Mouse (Mus musculus) ES-Bruce4 (cell line): ENCODE data around the gene Maff. TPM values are rescaled to one million over a fixed set of nuclear protein-coding genes. Genes with fewer than 3 reads are reported as not detected.
A peak's percentile ranks its signal among the peaks of the same experiment; 100 is the strongest.

Experiments
- H3K27ac ChIP-seq: 2 replicates; pipeline ENCODE4 v1.5.1; 2012; ENCODE audit warnings: low read length, inconsistent platforms; ENCODE audit not compliant: insufficient read depth
- H3K27me3 ChIP-seq: 2 replicates; pipeline ENCODE4 v1.6.1; 2012; ENCODE audit warnings: mild to moderate bottlenecking, low read length, inconsistent platforms; ENCODE audit not compliant: control insufficient read depth, poor library complexity, insufficient read depth, severe bottlenecking
- H3K36me3 ChIP-seq: 2 replicates; pipeline ENCODE4 v1.6.1; 2012; ENCODE audit warnings: inconsistent platforms, mild to moderate bottlenecking, low read length, moderate library complexity; ENCODE audit not compliant: control insufficient read depth, poor library complexity, insufficient read depth, severe bottlenecking
- H3K4me1 ChIP-seq: one replicate; pipeline ENCODE4 v1.8.1; 2011; ENCODE audit warnings: low read length; ENCODE audit not compliant: control insufficient read depth, insufficient read depth
- H3K4me3 ChIP-seq: 2 replicates; pipeline ENCODE4 v1.5.1; 2011; ENCODE audit warnings: low read depth, mild to moderate bottlenecking, low read length
- H3K9ac ChIP-seq: 2 replicates; pipeline ENCODE4 v1.6.1; 2012; ENCODE audit warnings: low read depth, mild to moderate bottlenecking, inconsistent platforms; ENCODE audit not compliant: poor library complexity, severe bottlenecking
- H3K9me3 ChIP-seq: replicated peaks from 2 replicates; pipeline ENCODE4 v1.6.1; 2012; ENCODE audit warnings: mild to moderate bottlenecking, low read length, inconsistent platforms; ENCODE audit not compliant: control insufficient read depth, poor library complexity, insufficient read depth, severe bottlenecking
- CTCF ChIP-seq: IDR thresholded peaks from one replicate; pipeline ENCODE4 v1.8.1; 2011; ENCODE audit warnings: low read depth, low read length
- EP300 ChIP-seq: IDR thresholded peaks from 2 replicates; pipeline ENCODE4 v1.6.1; 2011; ENCODE audit warnings: low read depth, low read length; ENCODE audit not compliant: insufficient read depth
- POLR2A ChIP-seq: IDR thresholded peaks from one replicate; pipeline ENCODE4 v1.8.1; 2011; ENCODE audit warnings: low read length; ENCODE audit not compliant: insufficient read depth
- polyA plus RNA-seq: library from polyadenylated mRNA; stranded (reverse); fragments of >200 nt; gene quantifications from 2 replicates; pipeline ENCODE4 v1.2.4, GENCODE M21; 2011; ENCODE audit warnings: low read depth; ENCODE audit not compliant: missing spikeins, insufficient read depth, insufficient read length

The Maff gene
- polyA plus RNA-seq, result 12.3 and 14.5 TPM in 2 replicates

DNA sequence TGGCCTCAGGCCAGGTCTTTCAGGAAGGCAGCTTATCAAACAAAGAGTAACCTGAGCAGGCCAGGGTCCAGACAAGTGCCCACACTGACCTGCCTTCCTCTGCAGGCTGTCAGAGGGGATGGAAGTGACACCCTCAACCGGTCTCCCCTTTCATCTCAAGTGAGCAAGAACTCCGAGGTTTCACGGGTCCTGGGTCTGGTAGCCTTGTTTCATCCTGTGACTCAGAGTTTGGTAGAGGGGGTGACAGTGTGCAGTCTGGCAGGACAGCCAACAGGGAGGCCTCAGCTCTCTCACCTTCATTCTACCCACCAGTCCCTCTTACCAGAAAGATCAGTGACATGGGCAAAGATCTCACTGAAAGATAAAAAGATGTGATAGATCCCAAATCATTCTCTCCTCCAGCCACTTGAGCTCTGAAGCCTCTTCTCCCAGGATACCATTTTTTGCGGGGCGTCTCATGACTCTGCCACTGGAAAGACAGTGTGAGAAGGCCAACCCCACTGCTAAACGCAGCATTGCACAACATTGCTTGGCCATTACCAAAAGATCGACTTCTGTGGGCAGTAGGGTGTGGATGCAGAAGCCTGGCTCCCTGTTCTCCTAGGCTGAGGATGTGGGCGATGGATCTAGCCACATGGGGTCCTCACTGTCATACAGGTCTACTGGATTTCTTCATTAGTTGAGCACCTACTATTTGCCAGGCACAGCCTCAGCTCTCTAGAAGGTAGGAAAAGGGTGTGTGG, at the start of gene Maff:
TSS of gene Maff (plus strand) at position 571 of the 743 bp plus-strand sequence.
- no peak for TF ChIP-seq EP300
- no peak for TF ChIP-seq POLR2A
- TF ChIP-seq CTCF, result no peak
- H3K27me3 ChIP-seq, result no peaks in the 10 kb centered on the region
- H3K36me3 ChIP-seq, result no peaks in the 10 kb centered on the region
- H3K9me3 ChIP-seq, result no peaks in the 10 kb centered on the region
- no peak within 1 kb of the TSS; the same call in 1 of the 2 replicates for H3K27ac ChIP-seq
- peaks cover 2% of the 10 kb centered on the region for H3K4me1 ChIP-seq
- H3K4me3 ChIP-seq, result peak within 1 kb of the TSS; percentile 73
- H3K9ac ChIP-seq, result peak within 1 kb of the TSS; percentile 68

DNA sequence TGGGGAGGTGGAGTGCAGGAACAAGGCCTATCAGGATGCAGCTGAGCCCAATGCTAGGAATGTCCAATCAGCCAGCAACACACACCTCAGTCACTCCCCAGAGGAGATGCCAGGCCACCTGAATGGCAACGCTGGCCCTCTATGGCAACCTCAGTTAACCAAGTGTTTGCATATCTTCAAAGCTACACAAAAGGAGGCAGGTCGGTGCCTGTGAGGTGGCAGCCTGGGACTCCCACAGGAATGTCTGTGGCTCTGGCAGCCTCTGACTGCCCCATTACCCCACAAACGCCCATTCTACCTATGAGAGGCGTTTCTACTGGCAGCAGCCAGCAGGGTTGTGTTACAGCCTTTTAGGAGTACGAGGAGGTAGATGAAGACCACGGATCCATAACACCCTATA, 47.9 kb upstream of the Maff start:
- Histone ChIP-seq H3K27ac (no peak overlapping the region), H3K4me3 (no peak overlapping the region), H3K9me3 (no peaks in the 10 kb centered on the region), H3K36me3 (no peaks in the 10 kb centered on the region; the same call in none of the 2 replicates), H3K4me1 (no peaks in the 10 kb centered on the region), H3K27me3 (no peaks in the 10 kb centered on the region), H3K9ac (no peak overlapping the region)
- no peak for TF ChIP-seq EP300
- TF ChIP-seq CTCF, result no peak
- no peak for TF ChIP-seq POLR2A

- Histone ChIP-seq H3K9me3 (no peaks in the 10 kb centered on the region), H3K4me1 (no peaks in the 10 kb centered on the region), H3K9ac (no peak overlapping the region), H3K27ac (no peak overlapping the region), H3K4me3 (no peak overlapping the region), H3K36me3 (no peaks in the 10 kb centered on the region), H3K27me3 (no peaks in the 10 kb centered on the region)
- TF ChIP-seq POLR2A (no peak), CTCF (no peak), EP300 (no peak)
These were observed 46.8 kb upstream of the Maff start for GRCm38 (mm10) chr15:79299563-79300155.

- no peaks in the 10 kb centered on the region for H3K4me1 ChIP-seq
- no peak overlapping the region for H3K4me3 ChIP-seq
- no peak overlapping the region for H3K27ac ChIP-seq
- no peak overlapping the region for H3K9ac ChIP-seq
- no peaks in the 10 kb centered on the region for H3K9me3 ChIP-seq
- no peak for TF ChIP-seq EP300
- TF ChIP-seq POLR2A, result no peak
- TF ChIP-seq CTCF, result no peak
- no peaks in the 10 kb centered on the region for H3K36me3 ChIP-seq
- no peaks in the 10 kb centered on the region for H3K27me3 ChIP-seq
These were observed 42.7 kb upstream of the Maff start for GRCm38 (mm10) chr15:79303725-79304124.

DNA sequence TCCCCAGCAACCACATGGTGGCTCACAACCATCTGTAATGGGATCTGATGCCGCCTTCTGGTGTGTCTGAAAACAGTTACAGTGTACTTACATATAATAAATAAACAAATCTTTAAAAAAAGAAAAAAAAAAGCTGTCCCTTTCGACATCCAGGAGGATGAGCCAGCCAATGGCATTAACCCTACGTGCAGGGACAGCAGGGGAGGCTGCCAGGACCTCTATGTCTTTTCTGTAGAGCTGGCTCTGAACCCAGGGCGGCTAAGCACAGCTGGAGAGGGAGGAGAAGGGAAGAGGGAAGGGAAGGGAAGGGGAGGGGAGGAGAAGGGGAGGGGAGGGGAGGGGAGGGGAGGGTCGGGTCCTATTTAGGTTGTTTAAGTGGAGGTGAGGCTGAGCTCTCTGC, 41.6 kb upstream of the Maff start:
- Histone ChIP-seq H3K4me3 (no peak overlapping the region), H3K36me3 (no peaks in the 10 kb centered on the region), H3K4me1 (no peaks in the 10 kb centered on the region)

DNA sequence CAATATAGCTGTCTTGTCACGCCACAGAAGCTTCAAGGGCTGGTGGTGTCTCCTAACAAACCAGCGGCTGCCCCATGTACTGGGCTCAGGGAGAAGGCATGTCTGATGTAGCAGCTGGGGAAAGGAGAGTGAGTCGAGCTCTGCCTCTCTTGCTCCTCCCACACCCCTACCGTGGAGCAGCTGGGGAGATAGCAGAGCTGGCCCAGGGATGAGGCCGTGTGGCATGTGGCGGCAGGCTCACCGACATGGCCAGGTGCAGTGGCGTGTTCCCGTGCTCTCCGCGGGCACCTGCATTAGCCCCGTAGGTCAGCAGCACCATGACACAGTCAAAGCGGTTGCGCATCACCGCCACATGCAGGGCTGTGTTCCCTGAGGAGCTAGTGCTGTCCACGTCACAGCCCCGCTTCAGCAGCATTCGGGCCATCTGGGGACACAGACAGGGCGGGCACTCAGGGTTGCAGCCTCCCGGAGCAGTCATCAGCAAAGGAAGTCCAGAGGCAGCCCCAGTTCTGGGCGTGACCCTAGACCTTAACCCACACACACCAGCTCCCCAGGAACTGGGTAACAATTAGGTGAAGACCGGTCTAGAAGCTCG, 40.3 kb upstream of the Maff start:
- Histone ChIP-seq H3K4me1 (no peaks in the 10 kb centered on the region), H3K9me3 (no peaks in the 10 kb centered on the region), H3K27ac (no peak overlapping the region), H3K4me3 (peak overlapping the region; percentile 36), H3K27me3 (no peaks in the 10 kb centered on the region), H3K36me3 (no peaks in the 10 kb centered on the region), H3K9ac (no peak overlapping the region)
- TF ChIP-seq CTCF (no peak), EP300 (no peak), POLR2A (no peak)

More for the DNA sequence above, 41.6 kb upstream of the Maff start:
- no peaks in the 10 kb centered on the region for H3K9me3 ChIP-seq
- no peak for TF ChIP-seq EP300
- TF ChIP-seq CTCF, result no peak
- TF ChIP-seq POLR2A, result no peak
- H3K27ac ChIP-seq, result no peak overlapping the region
- no peaks in the 10 kb centered on the region for H3K27me3 ChIP-seq
- H3K9ac ChIP-seq, result no peak overlapping the region
